Mouse (Mus musculus): ENCODE measurements around the gene Rph3al.

The Rph3al gene

GRCm38 (mm10) chr11:75938379-75938906, at the start of gene Rph3al:
TSS of gene Rph3al (minus strand) at chr11:75938429.
- no peak for DNase-seq (ENCODE audit: low spot score in 2 of 2)

- no peak for DNase-seq (ENCODE audit: low spot score in 2 of 2)
Measured at GRCm38 (mm10) chr11:75985948-75986347, 47.7 kb upstream of the Rph3al start.

- no peak for DNase-seq (ENCODE audit: low spot score in 2 of 2)
Measured at GRCm38 (mm10) chr11:75984581-75984980, 46.4 kb upstream of the Rph3al start.

GRCm38 (mm10) chr11:75983194-75983593, 45.0 kb upstream of the Rph3al start:
- DNase-seq (ENCODE audit: low spot score in 2 of 2) = no peak

- DNase-seq (ENCODE audit: low spot score in 2 of 2) = no peak
Measured at GRCm38 (mm10) chr11:75980413-75980812, 42.2 kb upstream of the Rph3al start.

GRCm38 (mm10) chr11:75978051-75978450, 39.8 kb upstream of the Rph3al start:
- no peak for DNase-seq (ENCODE audit: low spot score in 2 of 2)

- no peak for DNase-seq (ENCODE audit: low spot score in 2 of 2)
Measured at GRCm38 (mm10) chr11:75976748-75977147, 38.5 kb upstream of the Rph3al start.

GRCm38 (mm10) chr11:75973988-75974387, 35.8 kb upstream of the Rph3al start:
- no peak for DNase-seq (ENCODE audit: low spot score in 2 of 2)

- no peak for DNase-seq (ENCODE audit: low spot score in 2 of 2)
Measured at GRCm38 (mm10) chr11:75972916-75973567, 34.8 kb upstream of the Rph3al start.

GRCm38 (mm10) chr11:75972188-75972587, 34.0 kb upstream of the Rph3al start:
- no peak for DNase-seq (ENCODE audit: low spot score in 2 of 2)

- no peak for DNase-seq (ENCODE audit: low spot score in 2 of 2)
Measured at GRCm38 (mm10) chr11:75970629-75971028, 32.4 kb upstream of the Rph3al start.

- DNase-seq (ENCODE audit: low spot score in 2 of 2) = no peak
Measured at GRCm38 (mm10) chr11:75968761-75969160, 30.5 kb upstream of the Rph3al start.

GRCm38 (mm10) chr11:75966401-75967372, 28.5 kb upstream of the Rph3al start:
- DNase-seq (ENCODE audit: low spot score in 2 of 2) = peak; percentile 34 to 63

GRCm38 (mm10) chr11:75965674-75966400, 27.6 kb upstream of the Rph3al start:
- no peak for DNase-seq (ENCODE audit: low spot score in 2 of 2)

GRCm38 (mm10) chr11:75964476-75964730, 26.2 kb upstream of the Rph3al start:
- DNase-seq (ENCODE audit: low spot score in 2 of 2) = no peak

- DNase-seq (ENCODE audit: low spot score in 2 of 2) = peak in 1 of 2 experiments; percentile 58
Measured at GRCm38 (mm10) chr11:75963730-75964475, 25.7 kb upstream of the Rph3al start.

GRCm38 (mm10) chr11:75961782-75962181, 23.6 kb upstream of the Rph3al start:
- DNase-seq (ENCODE audit: low spot score in 2 of 2) = no peak

- DNase-seq (ENCODE audit: low spot score in 2 of 2) = no peak
Measured at GRCm38 (mm10) chr11:75957124-75957832, 19.0 kb upstream of the Rph3al start.

GRCm38 (mm10) chr11:75956651-75957050, 18.4 kb upstream of the Rph3al start:
- no peak for DNase-seq (ENCODE audit: low spot score in 2 of 2)

- no peak for DNase-seq (ENCODE audit: low spot score in 2 of 2)
Measured at GRCm38 (mm10) chr11:75954896-75955295, 16.7 kb upstream of the Rph3al start.

- no peak for DNase-seq (ENCODE audit: low spot score in 2 of 2)
Measured at GRCm38 (mm10) chr11:75951895-75952294, 13.7 kb upstream of the Rph3al start.

Measured in cerebellum, postnatal 4 days (tissue).